Mouse (Mus musculus): ENCODE data around the gene Lmnb2. TPM values are rescaled to one million over a fixed set of nuclear protein-coding genes. Genes with fewer than 3 reads are reported as not detected.
A peak's percentile ranks its signal among the peaks of the same experiment; 100 is the strongest.

Lmnb2 gene
- polyA plus RNA-seq, 1 experiment from 2014 or later: 11.0 TPM

- Histone ChIP-seq H3K4me1 (replicated peaks) (peaks cover 92% of the 10 kb centered on the region), H3K36me3 (replicated peaks) (no peaks in the 10 kb centered on the region), H3K4me2 (peak overlapping the region; percentile 58; the same call in 1 of the 2 replicates), H3K27me3 (peaks cover 99% of the 10 kb centered on the region), H3K9me3 (replicated peaks) (no peaks in the 10 kb centered on the region), H3K4me3 (replicated peaks) (no peak overlapping the region), H3K9ac (no peak overlapping the region), H3K27ac (replicated peaks) (no peak overlapping the region)
- ATAC-seq (ENCODE audit: insufficient read depth): no peak
- 5% methylated on average over 3 of the region's 3 CpGs for WGBS (ENCODE audit: insufficient replicate concordance)
Measured at GRCm38 (mm10) chr10:80935241-80935640, 17.2 kb upstream of the Lmnb2 start.

GRCm38 (mm10) chr10:80934136-80934985 lies 16.3 kb upstream of the Lmnb2 start:
- no peak overlapping the region for H3K27ac ChIP-seq (replicated peaks)
- peaks cover 90% of the 10 kb centered on the region for H3K4me1 ChIP-seq (replicated peaks)
- H3K27me3 ChIP-seq: peaks cover 99% of the 10 kb centered on the region
- no peaks in the 10 kb centered on the region for H3K36me3 ChIP-seq (replicated peaks)
- no peak for ATAC-seq (ENCODE audit: insufficient read depth)
- no peak overlapping the region for H3K9ac ChIP-seq
- no peaks in the 10 kb centered on the region for H3K9me3 ChIP-seq (replicated peaks)
- H3K4me2 ChIP-seq: no peak overlapping the region
- no peak overlapping the region for H3K4me3 ChIP-seq (replicated peaks)
- WGBS (ENCODE audit: insufficient replicate concordance): 46% methylated on average over 14 of the region's 14 CpGs

DNA sequence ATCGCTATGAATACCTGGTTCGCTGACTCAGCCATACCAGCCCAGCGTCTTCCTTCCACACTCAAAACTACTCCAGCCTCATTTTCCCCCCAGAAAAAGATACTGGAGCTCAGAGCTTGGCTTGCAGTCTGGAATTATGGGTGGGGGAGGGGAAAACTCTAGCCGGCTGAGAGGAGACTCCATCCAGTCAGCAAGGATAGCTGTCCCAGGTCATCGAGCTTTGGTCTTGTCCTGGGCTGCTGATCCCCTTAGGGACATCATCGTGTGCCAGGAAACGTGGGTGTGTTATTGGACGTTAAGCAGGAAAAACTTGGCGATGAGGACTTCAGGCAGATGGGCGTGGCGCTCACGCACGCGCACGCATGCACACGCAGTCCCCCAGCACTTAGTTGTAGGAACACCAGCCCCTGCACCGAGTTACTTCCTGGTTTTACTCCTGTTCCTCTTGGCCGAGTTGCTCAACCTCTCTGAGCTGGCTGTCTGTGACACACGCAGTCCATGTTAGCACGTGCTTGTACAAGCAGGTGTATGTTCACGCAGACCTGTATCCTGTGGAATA lies 15.5 kb upstream of the Lmnb2 start:
- 3% methylated on average over 21 of the region's 21 CpGs for WGBS (ENCODE audit: insufficient replicate concordance)
- ATAC-seq (ENCODE audit: insufficient read depth): no peak
- Histone ChIP-seq H3K4me1 (replicated peaks) (peaks cover 92% of the 10 kb centered on the region), H3K27ac (replicated peaks) (no peak overlapping the region), H3K4me3 (replicated peaks) (peak overlapping the region; percentile 46), H3K27me3 (peaks cover 99% of the 10 kb centered on the region), H3K36me3 (replicated peaks) (no peaks in the 10 kb centered on the region), H3K9me3 (replicated peaks) (no peaks in the 10 kb centered on the region), H3K9ac (no peak overlapping the region), H3K4me2 (peak overlapping the region; percentile 93)

GRCm38 (mm10) chr10:80932700-80933420 lies 14.8 kb upstream of the Lmnb2 start:
- Histone ChIP-seq H3K4me2 (peak overlapping the region; percentile 93), H3K27ac (replicated peaks) (no peak overlapping the region), H3K27me3 (peaks cover 95% of the 10 kb centered on the region), H3K9ac (peak overlapping the region; percentile 35; the same call in 1 of the 2 replicates), H3K4me3 (replicated peaks) (peak overlapping the region; percentile 46), H3K4me1 (replicated peaks) (peaks cover 88% of the 10 kb centered on the region), H3K36me3 (replicated peaks) (no peaks in the 10 kb centered on the region), H3K9me3 (replicated peaks) (no peaks in the 10 kb centered on the region)
- WGBS (ENCODE audit: insufficient replicate concordance): 2% methylated on average over 17 of the region's 17 CpGs
- no peak for ATAC-seq (ENCODE audit: insufficient read depth)

- peak overlapping the region; percentile 46 for H3K4me3 ChIP-seq (replicated peaks)
- peak overlapping the region; percentile 93 for H3K4me2 ChIP-seq
- no peaks in the 10 kb centered on the region for H3K36me3 ChIP-seq (replicated peaks)
- whole genome bisulfite sequencing (ENCODE audit: insufficient replicate concordance): 1% methylated on average over 20 of the region's 20 CpGs
- peaks cover 89% of the 10 kb centered on the region for H3K27me3 ChIP-seq
- peaks cover 82% of the 10 kb centered on the region for H3K4me1 ChIP-seq (replicated peaks)
- H3K27ac ChIP-seq (replicated peaks): no peak overlapping the region
- no peak for ATAC-seq (ENCODE audit: insufficient read depth)
- H3K9me3 ChIP-seq (replicated peaks): no peaks in the 10 kb centered on the region
- H3K9ac ChIP-seq: peak overlapping the region; percentile 35; the same call in 1 of the 2 replicates
Measured at GRCm38 (mm10) chr10:80932206-80932605, 14.2 kb upstream of the Lmnb2 start.

DNA sequence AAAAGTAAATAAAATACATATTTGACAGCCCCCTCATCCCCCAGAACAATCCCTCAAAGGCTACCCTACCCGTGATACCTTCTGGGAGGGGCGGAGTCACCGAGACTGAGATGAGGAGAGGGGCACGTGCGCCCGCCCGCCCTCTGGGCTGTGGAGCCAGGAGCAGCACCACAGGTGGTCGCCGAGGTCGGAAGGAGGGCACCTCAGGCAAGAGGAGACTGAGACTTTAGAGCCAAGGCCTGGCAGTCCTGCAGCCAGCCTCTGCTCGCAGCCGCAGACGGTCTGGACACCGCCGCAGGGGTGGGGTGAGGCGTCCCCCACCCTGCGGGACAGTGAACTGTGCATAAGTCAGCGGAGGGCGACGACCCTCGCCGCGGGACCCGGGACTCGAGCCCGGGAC lies 13.7 kb upstream of the Lmnb2 start:
- Histone ChIP-seq H3K4me3 (replicated peaks) (peak overlapping the region; percentile 46), H3K27ac (replicated peaks) (no peak overlapping the region), H3K9ac (no peak overlapping the region), H3K27me3 (peaks cover 84% of the 10 kb centered on the region), H3K36me3 (replicated peaks) (no peaks in the 10 kb centered on the region), H3K4me2 (peak overlapping the region; percentile 93), H3K9me3 (replicated peaks) (no peaks in the 10 kb centered on the region), H3K4me1 (replicated peaks) (peaks cover 76% of the 10 kb centered on the region)
- no peak for ATAC-seq (ENCODE audit: insufficient read depth)
- 5% methylated on average over 26 of the region's 26 CpGs for WGBS (ENCODE audit: insufficient replicate concordance)

- H3K9ac ChIP-seq: no peak overlapping the region
- H3K4me3 ChIP-seq (replicated peaks): peak overlapping the region; percentile 59
- H3K36me3 ChIP-seq (replicated peaks): no peaks in the 10 kb centered on the region
- WGBS (ENCODE audit: insufficient replicate concordance): 9% methylated on average over 12 of the region's 14 CpGs
- H3K4me1 ChIP-seq (replicated peaks): peaks cover 72% of the 10 kb centered on the region
- peaks cover 80% of the 10 kb centered on the region for H3K27me3 ChIP-seq
- H3K4me2 ChIP-seq: peak overlapping the region; percentile 93
- H3K27ac ChIP-seq (replicated peaks): no peak overlapping the region
- ATAC-seq (ENCODE audit: insufficient read depth): no peak
- no peaks in the 10 kb centered on the region for H3K9me3 ChIP-seq (replicated peaks)
Measured at GRCm38 (mm10) chr10:80931153-80931671, 13.2 kb upstream of the Lmnb2 start.

DNA sequence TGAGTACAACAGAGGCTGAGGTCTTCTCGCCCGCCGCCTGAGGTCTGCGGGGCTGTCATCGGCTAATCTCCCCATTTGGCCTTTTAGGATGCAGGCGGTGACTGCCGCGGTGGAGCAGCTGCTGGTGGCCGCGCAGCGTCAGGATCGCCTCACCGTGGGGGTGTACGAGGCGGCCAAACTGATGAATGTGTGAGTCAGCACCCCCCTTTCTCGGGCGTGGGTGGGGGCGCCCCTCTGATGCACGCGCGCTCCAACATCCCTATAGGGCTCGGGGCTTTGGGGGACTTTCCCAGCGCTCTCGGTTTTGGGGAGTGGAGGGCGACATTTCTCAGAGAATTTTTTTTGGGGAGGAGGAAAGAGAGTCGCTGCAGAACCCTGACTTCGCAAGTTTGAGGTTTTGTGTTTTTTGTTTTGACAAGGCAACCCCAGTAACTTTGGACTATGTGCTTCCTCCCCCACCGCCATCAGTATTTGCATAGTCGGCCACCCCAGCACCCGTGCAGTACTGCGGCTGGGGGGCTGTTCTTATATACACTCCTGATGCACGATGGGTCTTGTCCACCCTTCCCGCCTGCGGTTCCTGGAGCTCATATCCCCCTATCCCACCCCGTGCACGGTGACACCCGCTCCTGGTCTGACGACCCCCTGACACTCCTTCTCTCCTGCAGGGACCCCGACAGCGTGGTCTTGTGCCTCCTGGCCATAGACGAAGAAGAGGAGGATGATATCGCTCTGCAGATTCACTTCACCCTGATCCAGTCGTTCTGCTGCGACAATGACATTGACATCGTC lies 12.5 kb upstream of the Lmnb2 start:
- H3K9ac ChIP-seq: peak overlapping the region; percentile 50
- no peaks in the 10 kb centered on the region for H3K9me3 ChIP-seq (replicated peaks)
- peak overlapping the region; percentile 93 for H3K4me2 ChIP-seq
- WGBS (ENCODE audit: insufficient replicate concordance): under 1% methylated on average over 45 of the region's 45 CpGs
- peaks cover 65% of the 10 kb centered on the region for H3K4me1 ChIP-seq (replicated peaks)
- peaks cover 73% of the 10 kb centered on the region for H3K27me3 ChIP-seq
- H3K36me3 ChIP-seq (replicated peaks): no peaks in the 10 kb centered on the region
- H3K27ac ChIP-seq (replicated peaks): 0 out of 2 replicates have a peak overlapping the region, but pooled peaks have one; percentile 4
- H3K4me3 ChIP-seq (replicated peaks): peak overlapping the region; percentile 59
- ATAC-seq (ENCODE audit: insufficient read depth): no peak

DNA sequence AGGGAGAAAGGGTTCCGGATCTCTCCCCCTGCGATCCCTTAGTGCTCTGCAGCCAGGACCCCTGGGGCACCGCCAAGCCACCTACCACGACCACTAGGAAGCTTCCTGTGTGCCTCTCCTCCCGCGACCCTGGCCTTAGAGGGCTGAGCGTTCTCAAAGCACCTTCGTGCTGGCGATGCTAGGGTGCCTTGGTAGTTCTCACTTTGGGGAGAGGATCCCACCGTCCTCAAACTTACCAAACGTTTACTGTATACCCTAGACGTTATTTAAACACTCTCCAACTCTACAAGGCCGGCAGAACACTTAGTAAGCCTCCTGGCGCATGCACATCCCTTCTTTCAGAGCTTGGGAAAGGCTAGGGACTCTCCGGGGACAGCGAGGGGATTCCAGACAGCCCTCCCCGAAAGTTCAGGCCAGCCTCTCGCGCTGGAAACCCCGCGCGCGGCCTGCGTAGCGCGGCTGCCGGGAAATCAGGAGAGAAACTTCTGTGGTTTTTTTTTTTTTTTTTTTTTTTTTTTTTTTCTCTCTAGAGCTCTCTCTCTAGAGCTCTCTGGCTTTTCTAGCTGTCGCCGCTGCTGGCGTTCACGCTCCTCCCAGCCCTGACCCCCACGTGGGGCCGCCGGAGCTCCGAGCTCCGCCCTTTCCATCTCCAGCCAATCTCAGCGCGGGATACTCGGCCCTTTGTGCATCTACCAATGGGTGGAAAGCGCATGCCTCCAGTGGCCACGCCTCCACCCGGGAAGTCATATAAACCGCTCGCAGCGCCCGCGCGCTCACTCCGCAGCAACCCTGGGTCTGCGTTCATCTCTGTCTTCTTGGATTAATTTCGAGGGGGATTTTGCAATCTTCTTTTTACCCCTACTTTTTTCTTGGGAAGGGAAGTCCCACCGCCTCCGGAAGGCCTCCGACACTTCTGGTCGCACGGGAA lies 11.5 kb upstream of the Lmnb2 start, which contains the start of gene Gadd45b:
Gene Gadd45b (plus strand): TSS at position 775 of the 928 bp plus-strand sequence.
- no peaks in the 10 kb centered on the region for H3K9me3 ChIP-seq (replicated peaks)

More for the DNA sequence above, 11.5 kb upstream of the Lmnb2 start, which contains the start of gene Gadd45b:
- Histone ChIP-seq H3K27me3 (peaks cover 63% of the 10 kb centered on the region), H3K4me2 (peak within 1 kb of the TSS; percentile 93), H3K27ac (replicated peaks) (peak within 1 kb of the TSS; percentile 53), H3K36me3 (replicated peaks) (no peaks in the 10 kb centered on the region), H3K4me1 (replicated peaks) (peaks cover 58% of the 10 kb centered on the region), H3K9ac (peak within 1 kb of the TSS; percentile 54), H3K4me3 (replicated peaks) (peak within 1 kb of the TSS; percentile 60)
- peak; percentile 77 for ATAC-seq (ENCODE audit: insufficient read depth)
- WGBS (ENCODE audit: insufficient replicate concordance): under 1% methylated on average over 56 of the region's 56 CpGs
